Mouse (Mus musculus): ENCODE results near the gene Wdr95.

Wdr95 gene

DNA sequence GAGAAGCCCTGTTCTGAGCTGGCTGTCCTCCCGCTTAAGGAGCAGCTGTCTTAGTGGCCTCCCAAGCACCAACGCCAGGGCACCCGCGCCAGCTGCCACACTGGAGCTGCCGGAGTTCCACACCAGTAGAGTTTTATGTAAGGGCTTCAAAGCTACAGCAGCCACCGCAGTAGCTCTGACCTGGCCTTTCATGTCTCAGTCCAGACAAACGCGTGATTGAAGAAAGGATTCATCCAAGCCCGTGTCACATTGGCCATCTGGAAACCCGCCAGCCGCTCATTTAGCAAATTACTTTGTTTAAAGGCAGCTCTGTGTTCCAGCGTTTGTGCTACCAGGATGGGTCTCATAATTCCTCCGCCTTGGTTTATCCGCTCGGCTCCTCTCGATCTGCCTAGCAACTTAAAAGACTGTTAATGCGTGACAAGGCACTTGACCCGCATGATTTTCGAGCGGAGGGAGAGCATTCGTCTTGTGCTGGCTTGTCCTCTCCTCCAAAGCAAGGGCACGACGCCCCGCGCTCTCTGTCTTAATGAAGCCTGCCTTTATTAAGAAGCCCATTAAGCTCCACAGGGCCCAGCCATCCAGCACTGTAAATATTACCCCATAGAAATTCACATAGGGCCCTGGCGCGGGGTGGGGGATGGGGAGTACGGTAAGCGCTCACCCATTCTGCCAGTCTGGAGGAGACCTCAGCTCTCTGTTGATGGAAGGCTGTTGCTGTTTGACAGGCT, at the start of gene Wdr95:
Wdr95 (plus strand) TSS at position 681 of the 731 bp plus-strand sequence.
- peak; percentile 58 for DNase-seq (ENCODE audit: low spot score)

DNA sequence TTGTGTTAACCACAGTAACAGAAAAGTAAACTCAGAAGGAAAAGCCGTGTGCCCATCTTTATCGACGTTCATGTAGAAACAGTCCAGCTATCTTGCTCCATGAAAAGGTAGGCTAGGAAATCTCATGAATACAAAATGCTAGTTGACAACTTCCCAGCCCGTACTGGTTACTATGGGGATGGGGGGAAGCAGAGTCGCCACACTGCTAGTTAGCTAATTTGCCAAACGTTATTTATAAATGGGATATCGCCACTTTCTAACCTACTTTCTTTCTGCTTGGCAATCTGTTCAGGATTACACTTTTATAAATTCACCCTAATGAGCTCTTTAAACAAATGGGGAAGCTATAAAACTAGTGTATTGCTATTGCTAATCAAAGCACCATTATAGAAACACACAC, 46.6 kb upstream of the Wdr95 start:
- DNase-seq (ENCODE audit: low spot score), result no peak

DNA sequence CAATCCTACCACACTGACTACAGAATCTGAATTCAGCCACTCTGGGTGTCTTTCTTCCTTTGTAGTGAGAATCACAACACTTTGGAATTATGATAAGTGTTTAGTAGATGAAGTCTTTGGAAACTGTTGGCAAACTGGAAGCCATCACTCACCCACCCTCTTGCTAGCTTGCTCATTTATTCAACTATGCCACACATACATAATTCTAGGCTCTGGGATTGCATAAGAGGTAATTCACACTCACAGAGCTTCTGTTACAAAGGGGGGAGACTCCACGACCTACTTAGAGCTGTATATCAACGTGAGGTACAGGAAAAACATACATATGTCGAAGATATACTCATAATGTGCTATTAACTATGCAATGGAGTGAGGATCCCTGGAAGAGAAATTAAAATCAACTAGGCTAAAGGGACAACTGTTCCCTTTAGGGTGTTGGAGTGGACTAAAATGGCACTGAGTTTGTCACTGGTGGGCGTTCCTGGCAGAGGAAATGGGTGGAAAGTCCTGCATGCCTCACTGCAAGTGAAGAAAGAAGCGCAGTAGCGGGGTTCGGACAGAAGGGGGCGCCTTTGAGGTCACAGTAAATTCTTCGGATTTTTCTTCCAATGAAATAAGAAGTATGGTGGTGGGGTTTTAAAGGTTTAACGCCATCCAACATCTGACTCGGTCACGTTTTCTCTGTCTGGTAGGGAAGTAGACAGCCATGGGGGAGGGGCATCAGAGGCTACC, 45.0 kb upstream of the Wdr95 start:
- DNase-seq (ENCODE audit: low spot score), result no peak

DNA sequence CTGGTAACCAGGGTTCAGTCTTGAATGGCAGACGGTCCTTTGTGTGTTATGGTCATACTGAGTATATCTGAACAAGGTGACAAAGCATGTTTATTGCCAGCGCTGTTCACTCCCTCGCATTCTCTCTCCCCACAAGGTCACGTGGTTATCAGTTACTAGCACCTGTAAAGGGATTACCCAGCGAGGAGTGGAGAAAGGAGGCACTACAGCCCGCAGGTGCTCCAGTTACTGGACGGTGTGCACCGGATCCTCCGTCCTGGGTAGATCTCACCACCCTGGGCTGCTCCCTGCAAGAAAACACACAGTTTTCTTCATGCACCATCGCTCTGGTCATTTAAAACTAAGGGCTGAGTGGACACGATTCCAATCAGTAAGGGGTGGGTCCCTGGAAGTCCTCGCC, 44.2 kb upstream of the Wdr95 start:
- DNase-seq (ENCODE audit: low spot score), result no peak

DNA sequence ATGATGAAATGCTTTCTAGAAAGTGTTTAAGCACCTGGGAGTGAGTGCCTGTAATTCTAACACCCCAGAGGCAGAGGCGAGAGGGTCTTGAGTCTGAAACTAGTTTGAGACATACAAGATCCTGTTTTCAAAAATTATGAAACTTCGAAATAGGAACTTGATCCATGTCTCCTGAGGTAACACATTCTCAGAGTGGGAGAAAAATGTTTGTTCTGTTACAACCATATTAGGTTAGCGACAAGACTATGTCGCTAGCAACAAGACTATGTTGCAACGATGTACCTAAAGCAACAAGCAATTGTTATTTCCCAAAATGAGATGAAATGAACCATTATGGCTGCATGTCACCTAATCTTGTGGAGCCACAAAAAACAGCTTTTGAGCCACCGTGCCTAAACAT, 43.0 kb upstream of the Wdr95 start:
- DNase-seq (ENCODE audit: low spot score), result no peak

DNA sequence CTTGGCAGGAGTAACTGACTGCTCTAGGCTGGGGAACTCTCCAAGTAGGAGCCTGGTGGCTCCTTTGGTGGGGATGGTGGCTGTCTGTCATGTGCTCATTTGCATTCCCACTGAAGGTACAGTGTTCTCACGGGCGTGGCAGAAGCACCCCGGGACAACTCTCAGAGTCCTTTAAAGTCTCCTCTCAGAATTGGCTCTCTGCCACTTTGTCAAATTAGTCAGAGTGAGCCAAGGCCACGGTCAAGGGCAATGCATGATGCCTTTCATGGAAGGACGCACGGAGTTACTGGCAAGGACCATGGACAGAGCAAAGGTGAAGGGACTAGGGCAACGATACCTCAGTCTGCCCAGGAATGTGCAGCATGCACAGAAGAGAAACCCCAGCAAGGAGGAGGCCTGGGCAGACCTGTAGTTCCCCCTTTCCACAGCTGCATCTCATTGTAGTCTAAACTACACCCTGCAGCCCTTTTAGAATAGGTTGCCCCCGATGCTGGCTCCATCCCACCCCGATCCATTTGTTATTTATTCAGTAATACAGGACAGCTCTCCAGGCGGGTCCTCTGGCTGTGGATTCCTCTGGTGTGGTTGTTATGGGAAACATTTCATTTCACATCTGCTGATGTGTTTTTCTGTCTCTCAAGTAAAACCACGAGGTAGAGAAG, 40.0 kb upstream of the Wdr95 start:
- DNase-seq (ENCODE audit: low spot score), result no peak

DNA sequence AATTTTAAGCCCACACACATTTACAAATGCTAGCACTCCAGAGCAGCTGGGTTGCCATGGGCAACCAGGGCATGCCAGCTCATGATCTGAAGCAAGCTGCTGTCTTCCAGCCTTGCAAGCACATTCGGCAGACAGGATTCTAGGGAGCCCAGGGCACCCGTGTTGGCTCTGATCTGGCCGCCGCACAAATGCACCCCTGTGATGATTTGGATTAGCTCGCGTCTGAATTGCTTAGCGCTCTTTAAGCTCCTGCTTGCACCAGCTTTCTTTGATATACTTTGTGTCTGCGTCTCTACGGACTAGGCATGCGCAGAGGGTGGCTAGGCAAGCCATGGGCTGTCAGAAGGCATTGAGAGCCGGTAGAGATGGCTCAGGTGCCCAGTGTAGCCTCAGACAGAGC, 39.3 kb upstream of the Wdr95 start:
- no peak for DNase-seq (ENCODE audit: low spot score)

DNA sequence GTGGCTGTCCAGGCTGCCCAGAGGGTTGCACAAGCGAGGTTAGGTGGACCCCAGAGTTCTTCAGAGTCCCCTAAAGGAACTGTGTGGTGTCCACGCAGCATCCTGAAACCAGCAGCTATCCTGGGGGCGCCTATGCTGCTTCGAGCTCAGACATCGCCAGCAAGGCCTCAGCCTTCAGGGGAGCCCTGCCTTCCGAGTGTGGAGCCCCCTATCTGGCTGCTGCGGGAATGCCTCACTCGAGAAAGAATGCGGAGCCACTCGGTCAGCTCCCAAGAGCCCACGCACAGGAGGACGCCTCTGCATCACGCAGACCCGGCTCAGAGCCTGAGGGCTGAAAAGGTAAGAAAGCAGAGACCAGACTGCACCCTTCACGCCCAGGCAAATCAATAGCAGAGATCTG, 38.2 kb upstream of the Wdr95 start:
- no peak for DNase-seq (ENCODE audit: low spot score)

DNA sequence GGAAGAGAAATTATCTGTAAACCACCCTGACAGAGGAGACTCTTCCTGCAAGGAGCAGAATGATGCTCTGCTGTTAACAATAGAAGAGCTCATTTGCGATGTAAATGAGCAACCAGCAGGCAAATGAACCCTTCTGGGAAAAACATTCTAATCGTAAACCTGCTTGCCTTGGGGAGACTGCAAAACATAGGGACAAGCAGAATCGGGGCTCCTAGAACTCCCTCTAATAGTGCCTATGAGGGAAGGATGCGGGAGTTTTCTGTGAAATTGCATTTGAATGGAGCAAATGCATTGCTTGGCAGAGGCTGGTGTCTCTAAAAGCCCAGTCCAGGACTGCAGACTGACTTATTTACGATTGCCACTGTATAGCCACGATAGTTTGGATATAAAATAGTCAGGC, 32.8 kb upstream of the Wdr95 start:
- no peak for DNase-seq (ENCODE audit: low spot score)

DNA sequence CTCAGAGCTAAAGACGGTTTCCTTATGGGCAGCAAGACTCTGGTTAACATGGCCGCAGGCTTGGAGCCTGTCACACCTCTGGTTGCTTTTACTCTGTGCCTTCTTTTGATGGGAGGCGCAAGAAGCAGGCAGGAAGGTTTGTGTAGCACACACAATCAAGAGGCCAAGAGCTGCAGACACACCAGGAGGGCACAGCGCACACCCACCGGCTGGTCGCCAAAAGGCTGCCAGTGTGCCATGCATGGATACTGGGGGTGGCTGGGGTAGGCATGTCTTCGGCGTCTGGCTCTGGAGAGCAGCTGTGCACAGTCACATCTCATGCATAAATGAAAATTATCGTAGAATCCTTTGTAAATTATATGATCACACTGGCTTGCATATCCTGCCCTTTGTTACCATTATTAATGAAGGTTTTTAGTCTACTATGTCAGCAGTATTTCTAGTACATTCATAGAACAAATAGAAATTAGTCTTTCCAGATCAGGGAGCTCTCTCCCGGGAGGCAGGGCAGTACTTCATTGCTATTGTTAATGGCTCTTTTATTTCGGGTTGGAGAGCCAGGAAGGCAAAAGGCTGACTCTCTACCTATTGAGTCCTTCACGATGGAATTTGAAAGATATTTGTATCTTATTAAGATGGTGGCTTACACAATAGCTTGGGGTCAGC, 31.9 kb upstream of the Wdr95 start:
- DNase-seq (ENCODE audit: low spot score), result no peak

DNA sequence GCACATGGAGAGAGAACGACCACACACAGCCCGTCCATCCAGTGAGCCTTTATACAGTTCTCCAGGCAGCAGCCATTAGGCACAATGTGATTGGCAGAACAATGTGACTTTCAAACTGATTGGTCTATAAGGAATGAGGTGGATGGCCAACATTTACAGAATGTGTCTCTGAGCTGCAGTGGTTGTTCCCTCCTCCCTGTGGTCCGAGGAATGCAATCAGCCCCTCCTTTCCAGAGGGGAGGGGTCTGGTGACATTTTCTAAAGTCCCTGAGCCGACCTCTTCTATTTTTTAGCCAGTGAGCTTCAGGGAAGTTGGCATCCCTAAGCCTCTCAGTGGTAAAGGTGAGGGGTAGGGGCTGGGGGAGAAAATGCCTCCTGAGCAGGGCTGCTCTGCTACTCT, 28.5 kb upstream of the Wdr95 start:
- no peak for DNase-seq (ENCODE audit: low spot score)

DNA sequence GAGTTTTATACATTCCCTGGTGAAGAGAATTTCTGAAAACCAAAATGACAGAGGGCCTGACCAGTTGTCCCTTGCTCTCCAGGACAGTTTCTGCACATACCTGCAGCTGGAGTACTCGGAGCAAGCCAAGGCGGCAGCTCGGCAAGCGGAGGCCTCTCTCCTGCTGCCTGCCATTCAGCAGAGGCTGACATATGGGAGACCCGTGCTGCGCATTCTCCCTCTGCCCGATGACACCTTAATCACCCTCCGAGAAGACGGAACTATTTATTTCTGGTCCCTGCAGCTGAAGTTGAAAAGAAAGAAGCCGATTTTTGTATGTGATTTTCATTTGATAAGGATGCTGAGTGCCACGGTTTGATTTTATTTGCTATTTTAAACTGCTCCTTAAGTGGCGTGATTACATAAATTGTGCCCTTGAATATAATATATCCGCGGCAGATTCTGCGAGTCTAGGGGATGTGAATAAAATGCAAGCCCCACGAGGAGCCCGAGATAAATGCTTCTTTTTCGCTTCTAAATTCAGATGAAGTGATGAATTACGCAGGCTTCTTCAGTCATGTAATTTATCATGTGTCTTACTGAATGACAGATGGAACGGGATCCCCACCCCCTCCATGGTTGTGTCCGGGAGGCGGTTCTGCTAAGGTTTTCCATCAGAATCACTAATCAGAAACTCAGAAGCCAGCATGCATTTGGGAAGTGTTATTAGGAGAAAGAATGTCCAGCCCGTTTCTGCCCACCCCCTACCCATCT, 24.9 kb upstream of the Wdr95 start:
- no peak for DNase-seq (ENCODE audit: low spot score)

DNA sequence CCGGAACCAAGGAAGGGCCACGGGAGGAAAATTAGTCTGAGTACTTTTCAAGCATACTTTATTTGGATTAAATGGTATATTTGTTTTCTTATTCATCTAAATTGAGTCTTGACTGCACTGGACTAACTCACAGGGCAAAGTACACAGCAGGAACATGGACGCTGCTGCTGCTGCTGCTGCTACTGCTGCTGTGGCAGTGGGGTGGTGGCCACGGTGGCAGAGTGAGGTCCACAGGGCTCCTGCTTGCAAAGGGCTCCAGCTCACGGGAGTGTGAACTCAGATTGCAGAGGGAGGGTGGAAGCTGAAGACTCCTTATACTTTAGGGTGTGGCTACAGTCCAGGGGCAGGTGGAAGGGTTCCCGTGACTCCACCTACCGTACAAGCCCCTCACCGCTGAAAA, 23.5 kb upstream of the Wdr95 start:
- no peak for DNase-seq (ENCODE audit: low spot score)

DNA sequence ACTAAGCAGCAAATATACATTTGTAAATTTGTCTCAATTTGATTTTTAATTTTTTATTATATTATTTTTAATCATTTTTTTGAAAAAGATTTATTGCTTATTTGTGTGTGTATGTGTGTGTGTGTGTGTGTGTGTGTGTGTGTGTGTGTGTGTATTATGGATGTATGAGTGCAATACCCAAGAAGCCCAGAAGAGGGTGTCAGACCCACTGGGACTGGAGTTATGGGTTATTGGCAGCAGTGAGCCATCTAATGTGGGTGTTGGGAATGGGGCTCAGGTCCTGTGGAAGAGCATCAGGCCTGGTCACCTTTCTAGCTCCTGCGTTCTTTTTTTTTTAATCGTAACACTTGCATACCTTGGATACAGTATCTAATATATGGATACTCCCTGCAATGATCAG, 22.4 kb upstream of the Wdr95 start:
- no peak for DNase-seq (ENCODE audit: low spot score)

DNA sequence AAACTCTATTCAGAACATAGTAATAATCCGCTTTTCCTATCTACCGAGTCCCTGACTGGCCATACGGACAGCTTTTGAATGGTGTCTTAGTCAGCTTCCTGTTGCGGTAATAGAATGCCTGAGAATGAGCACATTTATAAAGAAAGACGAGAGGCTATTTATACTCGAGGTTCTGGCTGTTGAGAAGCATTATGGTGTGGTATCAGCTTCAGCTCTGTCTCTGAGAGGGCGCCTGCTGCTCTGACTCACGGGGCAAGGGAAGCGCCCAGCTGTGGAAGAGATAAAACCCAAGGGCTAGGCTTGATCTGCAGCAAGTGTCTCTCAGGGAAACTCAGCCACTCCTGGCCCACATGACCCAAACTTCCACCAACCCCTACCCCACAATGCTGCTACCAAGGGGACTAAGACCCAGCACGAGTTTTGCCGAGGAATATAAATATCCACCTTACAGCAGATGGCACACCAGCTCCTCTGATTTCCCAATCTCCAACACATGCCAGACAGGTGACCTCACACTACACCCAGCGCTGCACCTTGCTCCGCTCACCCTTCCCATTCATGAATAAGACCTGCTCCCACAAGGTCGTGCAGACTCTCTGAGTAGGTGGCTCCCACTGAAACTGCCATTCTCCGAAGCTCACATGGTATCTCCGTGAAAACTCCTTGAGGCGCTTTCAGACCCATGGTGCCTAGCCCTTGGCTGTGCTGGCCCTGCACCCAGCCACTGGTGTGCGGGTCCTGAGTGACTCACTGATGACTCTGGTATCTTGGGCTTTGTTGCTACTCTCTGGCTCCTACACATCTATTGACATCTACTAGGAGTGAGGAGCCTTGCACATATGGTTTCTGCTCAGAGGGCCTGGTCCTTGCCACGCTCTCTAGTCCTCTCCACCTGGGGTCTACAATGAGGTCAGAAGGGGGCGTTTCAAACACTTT, 20.1 kb upstream of the Wdr95 start:
- DNase-seq (ENCODE audit: low spot score), result no peak

DNA sequence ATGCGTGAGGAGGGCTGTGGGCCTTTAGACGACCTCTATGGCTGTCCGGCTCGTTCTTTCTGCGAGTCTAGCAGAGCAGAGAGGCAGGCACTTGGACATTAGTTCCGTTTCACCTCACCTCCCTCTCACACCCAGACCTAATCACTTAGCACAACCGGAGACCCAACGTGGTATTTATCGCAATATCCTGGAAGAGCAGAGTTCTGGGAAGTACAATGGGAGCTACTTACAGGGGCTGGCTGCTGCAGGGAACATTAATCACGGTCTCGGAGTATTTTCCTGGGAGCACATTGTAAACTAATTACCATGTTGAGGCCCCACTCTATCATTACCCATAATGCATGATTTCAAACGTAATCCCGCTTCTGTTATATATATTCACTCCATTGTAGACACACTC, 18.2 kb upstream of the Wdr95 start:
- no peak for DNase-seq (ENCODE audit: low spot score)

DNA sequence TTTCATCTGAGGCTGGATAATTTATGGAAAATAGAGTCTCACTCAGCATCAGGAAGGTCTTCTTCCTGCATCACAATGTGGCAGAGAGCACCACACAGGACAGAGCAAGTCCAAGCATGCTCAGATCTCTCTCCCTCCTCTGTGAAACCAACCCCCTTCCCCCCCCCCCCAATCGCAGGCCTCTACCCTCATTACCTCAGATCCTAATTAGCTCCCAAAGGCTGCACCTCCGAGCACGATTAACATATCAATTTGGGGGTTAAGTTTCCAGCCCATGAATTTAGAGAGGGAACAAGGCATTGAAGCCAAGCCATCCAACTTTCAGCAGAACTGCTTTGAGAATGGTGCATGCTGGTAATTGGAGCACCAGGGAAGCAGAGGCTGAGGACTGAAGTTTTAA, 15.8 kb upstream of the Wdr95 start:
- no peak for DNase-seq (ENCODE audit: low spot score)

DNA sequence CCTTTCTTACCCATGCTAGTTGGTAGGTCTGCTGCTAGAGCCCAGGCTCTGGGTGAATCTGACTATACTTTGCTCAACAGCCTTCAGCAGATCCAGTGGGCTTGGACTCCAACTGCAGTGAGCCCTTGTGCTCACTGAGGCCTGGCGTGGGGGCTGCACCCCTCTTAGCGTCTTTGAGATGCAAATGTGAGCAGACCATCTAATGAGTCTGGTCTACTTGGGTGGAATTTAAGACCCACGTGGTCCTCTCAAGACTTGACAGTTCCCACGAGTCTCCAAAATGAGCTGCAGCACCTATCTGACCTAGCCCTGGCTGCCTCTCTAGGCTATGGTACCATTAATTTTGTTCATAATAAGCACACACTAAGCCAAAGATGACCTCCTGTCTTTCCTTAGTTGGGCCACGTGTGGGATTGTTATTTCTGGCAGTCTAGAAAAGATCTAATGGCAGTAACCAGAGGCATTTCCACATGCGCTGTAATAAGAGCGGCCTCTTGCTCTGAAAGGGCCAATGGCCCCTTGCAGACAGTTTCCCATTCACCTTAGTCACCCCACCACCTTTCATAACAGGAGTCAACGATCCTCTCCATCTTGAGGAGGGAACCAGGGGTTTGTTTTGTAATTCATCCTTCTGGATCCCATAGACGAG, 14.9 kb upstream of the Wdr95 start:
- no peak for DNase-seq (ENCODE audit: low spot score)

DNA sequence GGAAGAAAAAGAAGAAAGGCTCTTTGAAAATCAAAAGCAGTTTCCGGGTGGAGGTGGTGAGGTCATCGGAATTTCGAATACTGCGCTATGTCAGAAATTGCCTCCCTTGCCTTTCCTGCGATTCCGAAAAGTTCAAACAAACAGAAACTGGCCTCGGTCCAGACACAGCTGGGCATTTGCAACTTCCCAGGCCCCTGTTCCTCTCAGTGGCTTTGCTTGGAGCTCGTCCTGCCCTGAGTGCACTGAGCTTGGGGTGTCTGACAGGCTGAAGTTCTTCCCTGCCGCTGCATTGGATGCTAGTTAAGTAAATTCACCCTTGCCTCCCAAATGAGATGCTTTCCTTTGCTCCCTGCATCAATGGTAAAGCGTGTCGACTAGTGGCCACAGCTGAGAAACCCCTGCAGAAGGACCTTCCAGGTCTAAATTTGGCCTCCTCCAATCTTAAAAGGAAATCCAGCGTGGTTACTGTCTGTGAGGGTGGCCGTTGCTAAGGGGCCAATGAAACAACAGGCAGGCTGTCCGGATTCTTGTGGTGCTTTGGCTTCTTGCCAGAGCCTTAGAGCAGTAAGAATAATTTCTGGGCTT, 14.3 kb upstream of the Wdr95 start:
- peak; percentile 61 for DNase-seq (ENCODE audit: low spot score)

DNA sequence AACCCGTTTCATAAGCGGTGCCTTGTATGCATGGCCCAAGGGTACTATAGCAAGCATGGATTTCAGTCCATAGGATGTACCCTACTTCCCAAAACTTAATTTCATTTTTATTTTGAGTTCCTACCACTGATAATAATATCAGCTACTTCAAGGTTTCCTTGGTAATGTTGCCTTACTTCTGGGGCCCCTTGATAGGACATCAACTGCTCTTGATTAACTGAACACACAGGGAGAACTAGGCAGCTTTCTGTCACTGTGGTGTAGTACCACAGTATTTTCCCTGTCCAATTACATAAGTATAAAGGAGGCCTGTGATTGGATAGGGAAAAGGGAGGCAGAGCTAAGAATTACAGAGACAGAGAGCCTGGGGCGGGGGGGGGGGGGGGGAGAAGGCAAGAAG, 13.6 kb upstream of the Wdr95 start:
- DNase-seq (ENCODE audit: low spot score), result no peak

Data from testis, postnatal 10 days (tissue).